Mouse (Mus musculus) cerebellum, postnatal 36 days (tissue): Measurements from ENCODE around the gene Lrrc4b.

Source experiments
- DNase-seq, 2 experiments: peaks; one replicate each; pipeline ENCODE4 v3.0.0; 2021 to 2022; ENCODE audit warnings: mixed read lengths in 2 of 2

Lrrc4b gene

DNA sequence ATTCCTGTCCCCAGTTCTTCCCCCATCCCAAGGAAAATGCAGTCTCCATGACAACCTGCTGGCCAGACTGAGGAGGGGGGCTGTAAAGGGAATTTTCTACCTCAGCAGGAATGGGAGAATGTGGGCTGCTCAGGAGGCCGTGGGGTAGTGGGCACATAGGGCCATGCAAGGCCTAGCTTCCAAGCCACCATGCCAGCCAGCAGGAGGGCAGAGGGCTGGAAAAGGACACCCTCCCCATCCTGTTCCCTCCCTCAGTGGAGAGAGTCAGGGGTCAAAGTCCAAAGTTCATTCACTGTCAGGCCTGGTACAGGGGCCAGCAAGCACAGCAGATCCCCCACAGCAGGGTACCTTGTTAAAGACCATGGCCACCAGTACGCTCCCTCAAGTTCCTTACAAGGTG is 36.3 kb downstream of the Lrrc4b start, which contains the start of gene Aspdh:
TSS of gene Aspdh (plus strand) at position 281 of the 400 bp plus-strand sequence.
- DNase-seq = peak; percentile 27 to 34

- DNase-seq = peak; percentile 25 to 30
Observed at GRCm38 (mm10) chr7:44466006-44466887, 37.4 kb downstream of the Lrrc4b start.

DNA sequence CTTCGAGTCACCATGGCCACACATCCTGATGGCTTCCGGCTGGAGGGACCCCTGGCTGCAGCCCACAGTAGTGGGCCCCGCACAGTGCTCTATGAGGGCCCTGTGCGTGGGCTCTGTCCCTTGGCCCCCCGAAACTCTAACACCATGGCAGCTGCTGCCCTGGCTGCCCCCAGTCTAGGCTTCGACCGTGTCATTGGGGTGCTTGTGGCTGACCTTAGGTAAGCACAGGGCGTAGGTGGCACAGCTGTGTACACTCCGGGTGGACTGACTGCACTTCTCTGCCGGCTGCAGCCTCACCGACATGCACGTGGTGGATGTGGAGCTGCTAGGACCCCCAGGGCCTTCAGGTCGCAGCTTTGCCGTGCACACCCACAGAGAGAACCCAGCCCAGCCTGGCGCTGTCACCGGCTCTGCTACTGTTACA is 38.1 kb downstream of the Lrrc4b start:
- DNase-seq = peak; percentile 31 to 36

- DNase-seq = peak; percentile 93 to 94
Observed at GRCm38 (mm10) chr7:44467811-44468411, 39.1 kb downstream of the Lrrc4b start, which contains the start of gene Josd2. Gene Josd2 (plus strand): TSS chr7:44467980.

DNA sequence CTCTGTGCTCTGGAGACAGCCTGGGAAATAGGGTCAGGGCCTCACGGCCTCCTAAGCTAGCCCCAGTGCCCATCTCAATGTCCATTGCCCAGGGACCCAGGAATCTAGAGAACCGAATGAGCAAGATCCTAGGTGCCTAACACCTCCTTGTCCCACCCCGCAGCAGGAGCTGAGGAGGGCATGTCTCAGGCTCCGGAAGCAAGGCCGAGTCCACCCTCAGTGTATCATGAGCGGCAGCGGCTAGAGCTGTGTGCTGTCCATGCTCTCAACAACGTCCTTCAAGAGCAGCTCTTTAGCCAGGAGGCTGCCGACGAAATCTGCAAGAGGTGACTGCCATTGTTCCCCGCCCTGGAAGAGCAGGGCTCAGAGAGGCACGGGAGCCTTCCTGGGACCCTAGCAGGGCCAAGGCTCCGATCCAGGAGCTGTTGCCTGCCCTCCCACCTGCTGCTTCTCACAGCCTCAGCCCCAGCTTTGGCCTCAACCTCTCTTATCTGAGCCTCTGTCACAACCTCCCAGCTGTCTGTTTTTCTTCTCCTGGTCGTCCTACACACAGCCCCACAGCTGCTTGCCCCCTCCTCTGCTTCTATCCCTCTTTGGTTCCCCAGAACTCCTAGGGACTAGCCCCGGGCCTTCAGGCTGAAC is 39.9 kb downstream of the Lrrc4b start:
- peak in 1 of 2 experiments; percentile 20 for DNase-seq

GRCm38 (mm10) chr7:44469677-44470675 is 41.2 kb downstream of the Lrrc4b start:
- DNase-seq = peak in 1 of 2 experiments; percentile 8

DNA sequence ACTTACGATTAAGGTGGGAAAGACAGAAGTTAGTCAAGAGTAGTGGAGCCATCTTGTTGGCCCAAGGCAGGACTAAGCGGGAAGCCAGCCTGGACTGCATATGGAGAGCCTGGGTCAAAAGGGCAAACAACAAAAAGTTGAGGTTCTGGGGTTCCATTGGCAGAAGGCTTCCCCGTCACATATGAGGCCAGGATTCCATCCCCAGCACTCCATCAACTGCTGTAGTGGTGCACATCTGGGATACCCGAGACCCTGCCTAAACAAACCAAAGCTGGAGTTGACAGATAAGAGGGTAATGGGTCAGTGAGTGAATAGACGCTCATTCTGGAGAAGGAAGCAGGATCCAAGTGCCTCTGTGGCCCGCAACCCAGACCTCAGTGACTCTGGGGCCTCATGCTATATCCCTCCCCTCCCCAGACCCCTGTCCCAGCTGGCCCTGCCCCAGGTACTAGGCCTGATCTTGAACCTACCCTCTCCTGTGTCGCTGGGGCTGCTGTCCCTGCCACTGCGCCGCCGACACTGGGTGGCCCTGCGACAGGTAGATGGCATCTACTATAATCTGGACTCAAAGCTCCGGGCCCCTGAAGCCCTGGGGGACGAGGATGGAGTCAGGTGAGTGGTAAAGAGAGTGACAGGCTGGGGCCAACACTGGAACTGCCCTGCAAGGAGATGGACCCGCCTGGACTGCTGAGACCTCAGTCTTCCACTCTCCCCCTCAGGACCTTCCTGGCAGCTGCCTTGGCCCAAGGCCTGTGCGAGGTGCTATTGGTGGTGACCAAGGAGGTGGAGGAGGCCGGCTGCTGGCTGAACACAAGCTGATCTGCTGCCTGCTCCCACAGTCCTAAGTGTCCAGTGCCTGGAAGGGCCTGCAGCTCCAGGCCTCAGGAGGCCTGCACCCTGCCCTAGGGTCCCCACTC is 42.1 kb downstream of the Lrrc4b start:
- DNase-seq = peak in 1 of 2 experiments; percentile 6

DNA sequence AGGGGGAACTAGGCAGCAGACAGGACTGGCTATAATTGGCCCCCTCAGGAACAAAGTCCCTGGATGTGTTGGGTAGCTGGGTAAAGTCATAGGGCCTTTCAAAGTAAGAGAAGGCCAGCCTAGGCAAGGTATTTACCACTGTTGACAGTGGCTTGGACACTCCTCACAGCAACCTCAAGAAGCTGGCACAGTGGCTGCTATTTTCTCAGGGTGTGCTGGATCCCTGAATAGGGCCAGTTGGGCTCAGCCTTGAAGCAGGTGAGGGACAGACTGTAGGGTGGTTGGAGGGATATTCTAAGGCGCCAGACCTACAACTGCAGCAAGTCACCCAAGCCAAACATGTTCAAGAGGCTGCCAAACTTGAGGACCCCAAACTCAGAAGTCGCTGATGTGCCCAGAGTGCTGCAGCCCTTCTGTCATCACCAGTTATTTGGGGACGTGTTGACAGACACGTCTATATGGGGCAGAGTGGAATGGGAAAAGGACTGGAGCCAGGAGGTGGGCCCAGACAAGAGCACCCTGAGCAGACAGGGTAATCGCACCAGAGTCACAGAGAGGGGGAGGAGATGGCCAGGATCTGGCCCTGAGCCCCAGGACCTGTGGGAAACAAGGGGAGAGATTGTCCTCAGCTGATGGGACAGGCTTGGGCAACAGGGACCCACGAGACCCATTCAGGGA is 43.2 kb downstream of the Lrrc4b start:
- peak in 1 of 2 experiments; percentile 14 for DNase-seq

- peak in 1 of 2 experiments; percentile 9 for DNase-seq
Observed at GRCm38 (mm10) chr7:44472558-44472885, 43.7 kb downstream of the Lrrc4b start.

- peak in 1 of 2 experiments; percentile 32 for DNase-seq
Observed at GRCm38 (mm10) chr7:44472961-44473646, 44.3 kb downstream of the Lrrc4b start.

- peak in 1 of 2 experiments; percentile 52 for DNase-seq
Observed at GRCm38 (mm10) chr7:44474419-44474818, 45.6 kb downstream of the Lrrc4b start.

GRCm38 (mm10) chr7:44475046-44475614 is 46.3 kb downstream of the Lrrc4b start:
- peak in 1 of 2 experiments; percentile 1 for DNase-seq

- no peak for DNase-seq
Observed at GRCm38 (mm10) chr7:44482836-44483435, 54.1 kb downstream of the Lrrc4b start.

- no peak for DNase-seq
Observed at GRCm38 (mm10) chr7:44484109-44484508, 55.3 kb downstream of the Lrrc4b start.

GRCm38 (mm10) chr7:44484841-44485571 is 56.2 kb downstream of the Lrrc4b start:
- DNase-seq = peak; percentile 86 to 90

DNA sequence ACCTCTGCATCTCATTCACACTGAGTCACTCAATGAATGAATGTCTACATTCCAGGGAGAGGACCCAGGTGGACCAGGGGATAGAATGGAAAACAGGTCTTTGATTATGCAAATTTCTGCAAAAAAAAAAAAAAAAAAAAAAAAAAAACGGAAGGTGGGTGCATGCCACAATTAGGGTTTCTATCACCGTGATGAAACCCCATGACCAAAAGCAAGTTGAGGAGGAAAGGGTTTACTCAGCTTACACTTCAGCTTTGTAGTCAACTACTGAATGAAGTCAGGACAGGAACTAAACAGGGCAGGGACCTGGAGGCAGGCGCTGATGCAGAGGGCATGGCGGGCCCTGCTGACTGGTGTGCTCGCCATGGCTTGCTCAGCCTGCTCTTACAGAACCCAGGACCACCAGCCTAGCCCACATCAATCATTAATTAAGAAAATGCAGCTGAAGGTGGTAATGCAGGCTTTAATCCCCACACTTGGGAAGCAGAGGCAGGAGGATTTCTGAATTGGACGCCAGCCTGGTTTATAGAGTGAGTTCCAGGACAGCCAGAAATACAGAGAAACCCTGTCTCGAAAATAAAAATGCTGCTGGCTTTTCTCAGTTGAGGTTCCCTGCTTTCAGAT is 56.9 kb downstream of the Lrrc4b start:
- DNase-seq = no peak

DNA sequence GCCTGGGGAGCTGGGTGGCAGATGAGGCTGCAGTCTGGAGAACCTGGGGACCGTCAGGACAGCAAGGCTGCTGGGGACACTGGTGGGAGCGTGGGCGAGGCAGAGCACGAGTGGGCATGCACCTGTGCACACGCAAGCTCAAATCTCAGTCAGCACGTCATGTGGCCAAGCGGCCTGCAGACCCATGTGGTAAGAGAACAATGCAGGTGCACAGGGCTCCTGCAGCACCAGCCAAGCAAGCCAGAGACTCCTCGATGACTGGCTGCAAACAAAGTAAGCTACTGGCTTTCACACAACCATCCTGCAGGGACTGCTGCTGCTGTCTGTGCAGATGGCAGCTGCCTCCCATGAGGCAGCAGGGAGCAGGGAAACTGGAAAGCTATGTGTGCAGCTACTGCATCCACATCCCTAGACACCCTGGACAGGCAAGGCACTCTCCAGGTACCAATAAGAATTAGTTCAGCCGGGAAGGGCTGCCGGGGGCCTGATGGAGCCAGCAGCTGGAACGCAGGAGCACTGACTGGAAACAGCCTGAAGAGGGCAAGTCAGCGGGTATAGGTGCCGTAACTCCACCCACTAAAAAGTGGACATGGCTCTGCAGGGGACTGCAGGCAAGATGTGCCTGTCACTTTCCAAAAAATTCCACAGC is 58.2 kb downstream of the Lrrc4b start:
- DNase-seq = no peak
